Mouse (Mus musculus) heart, postnatal 0 days (tissue): ENCODE measurements around the gene Pid1.

Source experiments
- CTCF ChIP-seq: IDR thresholded peaks from 2 replicates; pipeline ENCODE4 v1.5.1; 2016; ENCODE audit warnings: antibody characterized with exemption, control low read depth, low read depth
- EP300 ChIP-seq: IDR thresholded peaks from 2 replicates; pipeline ENCODE4 v1.6.1; 2016; ENCODE audit warnings: antibody characterized with exemption, low read depth

DNA sequence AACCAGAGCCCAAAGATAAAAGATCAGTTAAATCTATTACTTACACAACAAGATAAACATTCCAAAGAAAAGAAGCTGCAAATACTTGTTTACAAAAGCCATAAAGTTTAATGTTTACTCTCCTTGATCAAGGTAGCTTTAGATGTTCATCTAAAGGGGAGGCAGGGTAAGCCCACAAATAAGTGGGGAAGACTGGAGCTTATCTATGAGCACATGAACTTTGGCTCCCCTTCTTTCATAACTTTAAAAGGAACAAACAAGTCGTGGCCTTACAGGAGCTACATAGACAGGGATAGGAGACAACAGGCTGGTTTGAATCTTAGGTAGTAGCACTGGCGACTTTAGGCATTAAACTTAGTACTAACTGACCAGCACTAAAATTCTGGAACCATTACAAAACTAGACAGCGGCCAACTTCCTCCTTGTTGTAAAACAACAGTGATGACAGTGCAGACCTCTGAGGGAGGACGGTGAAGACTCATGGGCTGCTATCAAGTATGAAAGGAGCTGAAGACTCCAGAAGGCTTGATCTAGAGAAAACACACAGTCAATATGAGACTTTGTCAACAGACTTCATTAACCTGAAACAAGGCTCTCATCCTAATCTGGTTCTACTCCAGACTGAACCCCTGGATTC lies 122.7 kb downstream of the Pid1 start:
- TF ChIP-seq CTCF (no peak), EP300 (no peak)
